Mouse (Mus musculus): ENCODE measurements at regions not wholly inside any gene's neighbourhood (a gene's known extent, or its start where the extent isn't known, plus 50 kb on each side); places are given as distances from the start of the nearest gene placed in this dataset.
A peak's percentile ranks its signal among the peaks of the same experiment; 100 is the strongest.

DNA sequence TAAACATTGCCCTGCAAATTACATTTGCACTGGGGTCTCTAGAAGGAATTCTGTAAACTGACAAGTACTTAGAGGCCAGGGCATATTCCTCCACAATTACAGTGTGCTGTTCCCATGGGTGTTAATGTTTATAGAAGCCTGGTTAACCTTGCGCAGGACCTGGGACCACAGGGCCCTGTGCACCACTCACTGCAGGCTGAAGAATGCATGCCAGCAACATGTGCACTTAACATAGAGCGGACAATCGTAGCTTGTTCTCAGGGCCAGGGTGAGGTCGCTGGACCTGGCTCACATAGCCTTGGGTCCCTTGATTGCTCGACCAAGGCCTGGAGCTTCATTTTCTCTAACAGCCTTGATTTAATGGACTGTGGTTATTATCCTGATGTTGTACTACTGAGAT lies 168.8 kb downstream of the Hs3st3b1 start:
- DNase-seq (ENCODE audit: low spot score), result no peak

DNA sequence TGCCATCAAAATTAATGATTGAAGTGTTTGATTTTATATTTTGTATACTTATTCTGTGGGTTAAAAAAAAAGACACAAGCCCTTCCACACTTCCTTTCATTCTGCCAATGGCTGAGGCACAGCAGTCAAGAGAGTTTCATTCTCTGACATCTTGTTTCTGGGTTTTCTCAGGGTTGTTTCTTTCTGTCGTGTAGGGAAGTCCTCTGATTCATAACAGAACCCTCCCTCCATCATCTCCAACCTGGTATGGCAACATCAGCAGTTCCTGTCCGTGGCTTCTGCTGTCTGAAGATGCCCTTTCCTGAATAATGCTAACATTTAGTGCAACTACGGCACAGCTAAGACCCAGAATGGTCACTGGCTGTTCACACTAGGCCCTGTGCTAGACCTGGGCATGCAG lies 167.3 kb downstream of the Hs3st3b1 start:
- no peak for DNase-seq (ENCODE audit: low spot score)

- DNase-seq (ENCODE audit: low spot score), result no peak
These were observed 163.8 kb downstream of the Hs3st3b1 start for GRCm38 (mm10) chr11:63758313-63758712.

- DNase-seq (ENCODE audit: low spot score), result no peak
These were observed 160.5 kb downstream of the Hs3st3b1 start for GRCm38 (mm10) chr11:63761561-63761960.

GRCm38 (mm10) chr11:63767631-63768250 lies 154.3 kb downstream of the Hs3st3b1 start:
- DNase-seq (ENCODE audit: low spot score), result no peak

DNA sequence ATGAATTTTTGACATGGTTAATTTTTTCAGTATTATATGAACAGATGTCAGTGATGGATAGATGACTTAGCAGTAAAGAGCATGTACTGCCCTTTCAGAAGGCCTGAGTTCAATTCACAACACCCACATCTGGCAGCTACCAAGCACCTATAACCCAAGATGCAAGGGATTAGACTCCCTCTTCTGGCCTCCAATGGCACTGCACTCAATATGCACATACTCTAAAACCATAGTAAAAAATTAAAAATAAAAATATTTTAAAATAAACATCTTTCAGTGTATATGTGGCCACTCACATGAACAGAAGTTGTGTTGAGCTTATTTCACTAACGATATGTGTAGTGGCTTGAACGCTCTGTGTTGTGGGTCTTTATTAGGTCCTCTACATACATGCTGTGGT lies 152.4 kb downstream of the Hs3st3b1 start:
- DNase-seq (ENCODE audit: low spot score), result no peak

DNA sequence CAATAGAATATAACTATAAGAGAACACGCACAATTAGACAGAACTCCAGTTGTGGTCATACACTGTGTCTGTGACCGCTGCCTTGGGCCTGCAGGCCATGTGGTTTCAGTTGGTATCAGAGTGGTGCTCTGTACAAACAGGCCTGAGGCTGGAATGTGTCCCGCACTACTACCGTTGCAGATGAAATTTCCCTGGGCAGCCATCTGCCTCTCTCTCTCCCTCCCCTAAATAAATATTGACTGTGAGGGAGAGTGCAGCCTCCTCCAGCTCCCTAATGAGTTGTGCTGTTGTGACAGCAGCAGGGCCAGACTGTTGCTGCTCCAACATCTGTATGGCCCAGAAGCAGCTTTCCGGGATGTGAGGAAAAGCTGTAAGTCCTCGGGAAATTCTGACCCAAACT lies 146.7 kb downstream of the Hs3st3b1 start:
- no peak for DNase-seq (ENCODE audit: low spot score)

DNA sequence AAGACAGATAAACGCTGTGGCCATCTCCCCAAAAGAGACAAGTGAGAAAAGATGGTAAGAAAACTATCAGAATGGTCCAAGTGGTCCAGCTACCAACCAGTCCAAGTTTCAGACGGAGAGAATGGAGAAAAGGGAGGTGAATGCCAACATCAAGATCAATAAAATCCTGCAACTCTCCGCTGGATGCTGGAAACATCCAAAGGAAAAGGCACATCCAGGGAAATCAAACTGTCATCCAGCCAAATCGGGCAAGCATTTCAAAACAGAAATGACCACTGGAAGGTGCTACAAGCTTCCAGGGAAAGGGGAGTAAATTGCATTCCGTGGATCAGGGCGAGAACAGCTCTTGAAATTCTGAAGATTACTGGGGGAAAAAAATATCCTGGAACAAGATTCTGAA lies 142.7 kb downstream of the Hs3st3b1 start:
- DNase-seq (ENCODE audit: low spot score), result no peak

GRCm38 (mm10) chr11:63781967-63782915 lies 139.8 kb downstream of the Hs3st3b1 start:
- DNase-seq (ENCODE audit: low spot score), result no peak

DNA sequence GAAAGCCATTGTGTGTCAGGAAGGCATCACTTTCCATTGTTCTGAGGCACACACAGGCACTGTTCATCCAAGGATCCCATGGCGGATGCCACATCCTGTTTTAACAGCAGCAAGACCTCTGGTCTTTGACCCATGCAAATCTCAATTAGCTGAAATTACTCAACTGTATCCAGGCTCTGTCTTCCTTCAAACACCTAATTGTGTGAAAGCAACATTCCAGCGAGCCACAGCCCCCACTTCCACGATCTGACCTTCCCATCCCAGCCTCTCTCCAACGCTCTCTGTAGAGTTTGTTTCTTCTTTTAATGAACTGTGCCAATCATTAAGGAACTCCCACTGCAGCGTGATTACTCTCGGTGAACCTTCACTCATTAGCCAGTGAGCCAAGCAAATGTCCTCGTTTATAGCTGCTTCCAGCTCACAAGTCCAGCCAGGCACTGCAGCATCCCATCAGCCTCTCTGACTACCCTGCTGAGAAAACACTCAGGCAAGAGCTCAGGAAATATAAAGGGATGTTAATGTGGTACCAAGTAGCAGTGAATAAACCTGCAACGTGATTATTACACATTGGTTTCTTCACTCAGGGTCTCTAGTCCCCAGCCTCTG lies 136.7 kb downstream of the Hs3st3b1 start:
- DNase-seq (ENCODE audit: low spot score), result peak; percentile 86

GRCm38 (mm10) chr11:63785965-63786364 lies 136.1 kb downstream of the Hs3st3b1 start:
- DNase-seq (ENCODE audit: low spot score), result no peak

- DNase-seq (ENCODE audit: low spot score), result peak; percentile 46
These were observed 132.5 kb downstream of the Hs3st3b1 start for GRCm38 (mm10) chr11:63789473-63790120.

DNA sequence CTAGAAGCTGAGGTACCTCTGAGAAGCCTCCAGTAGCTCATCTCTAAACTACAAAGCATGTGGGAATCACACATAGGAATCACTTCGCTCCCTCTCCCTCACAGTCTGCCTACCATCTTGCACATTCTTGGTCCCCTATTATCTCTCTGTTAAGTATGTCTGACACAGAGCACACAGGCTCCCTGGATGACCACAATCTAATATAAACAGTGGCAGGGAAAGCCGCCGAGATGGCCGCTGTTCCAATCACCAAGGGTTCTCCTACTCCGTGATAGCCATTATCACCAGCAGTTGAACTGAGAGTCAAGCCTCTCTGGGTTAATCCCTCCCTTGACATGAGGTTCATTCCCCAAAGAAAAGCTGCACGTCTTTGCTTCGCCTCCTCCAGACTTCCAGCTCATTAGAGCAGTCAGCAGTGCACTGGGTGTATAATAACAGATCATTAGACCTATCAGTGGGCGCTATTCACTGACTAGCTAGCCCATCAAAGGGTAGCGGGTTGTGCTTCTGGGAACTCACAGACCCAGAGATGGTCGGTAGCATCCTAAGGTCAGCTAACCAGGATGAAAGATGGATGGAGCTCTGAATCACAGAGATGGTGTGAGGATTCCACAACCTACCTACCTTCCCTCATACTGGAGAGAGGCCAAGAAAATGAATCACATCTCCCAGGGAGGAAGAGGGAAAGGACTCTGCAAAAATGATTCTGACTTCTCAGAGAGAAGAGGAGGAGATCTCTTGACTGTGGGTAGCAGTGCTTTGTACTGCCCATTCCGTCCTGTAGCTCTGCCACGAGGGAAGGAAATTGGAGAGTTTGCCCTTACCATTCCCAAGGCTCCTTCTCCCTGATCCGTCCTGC lies 130.9 kb downstream of the Hs3st3b1 start:
- peak; percentile 56 for DNase-seq (ENCODE audit: low spot score)

GRCm38 (mm10) chr11:63793732-63794503 lies 128.2 kb downstream of the Hs3st3b1 start:
- DNase-seq (ENCODE audit: low spot score), result no peak

DNA sequence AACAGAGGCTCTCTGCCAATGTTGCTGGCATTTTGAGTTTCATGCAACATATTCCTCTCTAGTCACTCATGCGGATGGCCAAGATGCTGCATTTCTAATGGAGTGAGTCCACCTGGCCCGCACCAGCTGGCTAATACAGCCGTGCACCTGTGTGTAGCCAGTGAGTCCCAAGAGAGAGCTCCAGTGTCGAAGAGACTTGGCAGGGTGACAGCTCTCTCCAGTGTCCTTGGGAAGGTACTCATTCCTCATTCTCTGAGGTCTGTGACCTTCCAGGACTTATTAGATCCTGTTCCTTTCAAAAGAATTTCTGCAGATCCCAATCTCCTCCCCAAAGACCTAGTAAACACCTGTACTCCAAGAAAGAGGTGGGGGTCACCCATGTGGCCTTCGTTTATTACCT lies 109.9 kb downstream of the Hs3st3b1 start:
- no peak for DNase-seq (ENCODE audit: low spot score)

- DNase-seq (ENCODE audit: low spot score), result no peak
These were observed 99.2 kb downstream of the Hs3st3b1 start for GRCm38 (mm10) chr11:63822847-63823246.

GRCm38 (mm10) chr11:63827271-63827762 lies 94.8 kb downstream of the Hs3st3b1 start:
- DNase-seq (ENCODE audit: low spot score), result no peak

DNA sequence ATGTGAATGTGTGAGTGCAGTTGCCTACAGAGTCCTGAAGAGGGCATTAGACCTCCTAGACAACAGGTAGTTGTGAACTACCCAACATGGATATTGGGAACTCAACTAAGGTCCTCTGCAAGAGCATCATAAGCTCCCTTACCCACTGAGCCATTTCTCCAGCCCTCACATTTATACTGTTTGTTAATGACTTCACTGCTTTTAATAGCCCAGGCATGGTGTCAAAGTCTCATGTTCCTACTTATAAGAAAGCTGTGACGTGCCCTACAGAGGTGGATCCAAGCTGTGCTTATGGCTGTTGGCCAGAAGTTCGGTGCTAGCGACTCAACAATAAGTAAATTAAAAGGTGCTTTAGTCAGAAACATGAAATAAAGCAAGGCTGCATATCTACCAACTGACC lies 88.6 kb downstream of the Hs3st3b1 start:
- no peak for DNase-seq (ENCODE audit: low spot score)

GRCm38 (mm10) chr11:63834140-63834539 lies 88.0 kb downstream of the Hs3st3b1 start:
- DNase-seq (ENCODE audit: low spot score), result no peak

DNA sequence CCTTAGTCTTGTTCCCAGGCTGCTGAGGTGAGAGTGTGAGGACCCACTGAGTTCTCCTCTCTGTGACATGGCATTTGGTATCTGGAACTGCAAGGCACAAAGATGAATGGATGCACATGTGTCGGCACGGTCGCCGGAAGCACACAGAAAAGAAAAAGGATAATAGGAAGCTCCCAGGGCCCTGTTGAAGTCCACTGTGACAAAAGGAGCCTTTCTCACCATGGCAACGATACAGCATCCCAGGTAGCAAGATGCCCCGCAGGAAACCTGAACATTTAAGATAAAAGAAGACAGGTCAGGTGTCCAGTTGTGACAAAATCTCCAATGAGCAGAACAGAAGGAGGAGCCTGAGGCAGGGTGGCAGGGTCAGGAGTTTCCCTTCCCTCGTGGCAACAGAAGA lies 87.5 kb downstream of the Hs3st3b1 start:
- no peak for DNase-seq (ENCODE audit: low spot score)

Measured in retina, embryonic 14.5 days (tissue).